Mouse (Mus musculus) erythroblast, embryonic 14.5 days (primary cell): ENCODE results near the gene Zbtb22. TPM values are rescaled to one million over a fixed set of nuclear protein-coding genes. Genes with fewer than 3 reads are reported as not detected.
"Not testable (repeated sequence)": the region's sequence is repeated elsewhere in the genome, so short reads cannot be mapped to it uniquely, and the experiment has no call there.

ENCODE experiments used
- H3K27me3 ChIP-seq: 2 replicates; pipeline ENCODE4 v1.6.1; 2012; ENCODE audit warnings: inconsistent platforms; ENCODE audit not compliant: control insufficient read depth
- H3K36me3 ChIP-seq: 2 replicates; pipeline ENCODE4 v1.6.1; 2012; ENCODE audit warnings: mild to moderate bottlenecking, inconsistent platforms; ENCODE audit not compliant: control insufficient read depth
- H3K4me1 ChIP-seq: 2 replicates; pipeline ENCODE4 v1.6.1; 2012; ENCODE audit warnings: inconsistent platforms; ENCODE audit not compliant: control insufficient read depth
- H3K4me3 ChIP-seq: replicated peaks from 2 replicates; pipeline ENCODE3; 2012; ENCODE audit warnings: moderate library complexity, mild to moderate bottlenecking, inconsistent platforms
- H3K9me3 ChIP-seq: 2 replicates; pipeline ENCODE4 v1.6.1; 2012; ENCODE audit warnings: low read length, inconsistent platforms, mixed read lengths; ENCODE audit not compliant: control insufficient read depth
- GATA1 ChIP-seq: IDR thresholded peaks from 2 replicates; pipeline ENCODE4 v1.6.1; 2012; ENCODE audit warnings: low read length, inconsistent platforms, mixed read lengths
- TAL1 ChIP-seq: IDR thresholded peaks from 3 replicates; pipeline ENCODE4 v1.6.1; 2012; ENCODE audit warnings: low read length, inconsistent platforms, mixed read lengths
- polyA plus RNA-seq: library from polyadenylated mRNA; stranded (reverse); fragments of >175 nt; gene quantifications from 2 replicates; pipeline ENCODE4 v1.2.3, GENCODE M21; 2012

The Zbtb22 gene
- polyA plus RNA-seq, 1 experiment = 5.6 TPM

- TF ChIP-seq TAL1 (no peak), GATA1 (no peak)
- Histone ChIP-seq H3K9me3 (no peaks in the 10 kb centered on the region), H3K4me3 (peak overlapping the region; percentile 96), H3K27me3 (no peaks in the 10 kb centered on the region), H3K36me3 (peaks cover 61% of the 10 kb centered on the region), H3K4me1 (peaks cover 44% of the 10 kb centered on the region)
These were observed 25.7 kb downstream of the Zbtb22 start for GRCm38 (mm10) chr17:33941381-33941780.

- no peak overlapping the region for H3K4me3 ChIP-seq
- H3K4me1 ChIP-seq = peaks cover 38% of the 10 kb centered on the region
- no peak for TF ChIP-seq TAL1
- TF ChIP-seq GATA1 = no peak
- no peaks in the 10 kb centered on the region for H3K9me3 ChIP-seq
- H3K27me3 ChIP-seq = no peaks in the 10 kb centered on the region
- peaks cover 61% of the 10 kb centered on the region for H3K36me3 ChIP-seq
These were observed 27.8 kb downstream of the Zbtb22 start for GRCm38 (mm10) chr17:33943454-33943853.

- Histone ChIP-seq H3K9me3 (no peaks in the 10 kb centered on the region), H3K4me1 (peaks cover 46% of the 10 kb centered on the region), H3K36me3 (peaks cover 88% of the 10 kb centered on the region), H3K4me3 (no peak overlapping the region), H3K27me3 (no peaks in the 10 kb centered on the region)
- no peak for TF ChIP-seq TAL1
- TF ChIP-seq GATA1 = no peak
These were observed 31.9 kb downstream of the Zbtb22 start for GRCm38 (mm10) chr17:33947430-33948089.

GRCm38 (mm10) chr17:33948090-33948904 lies 32.6 kb downstream of the Zbtb22 start:
- Histone ChIP-seq H3K4me3 (no peak overlapping the region), H3K4me1 (peaks cover 52% of the 10 kb centered on the region), H3K36me3 (peaks cover 89% of the 10 kb centered on the region), H3K27me3 (no peaks in the 10 kb centered on the region), H3K9me3 (no peaks in the 10 kb centered on the region)
- TF ChIP-seq GATA1 = no peak
- TF ChIP-seq TAL1 = no peak

GRCm38 (mm10) chr17:33948905-33949537 lies 33.3 kb downstream of the Zbtb22 start:
- no peak overlapping the region for H3K4me3 ChIP-seq
- no peaks in the 10 kb centered on the region for H3K27me3 ChIP-seq
- peaks cover 89% of the 10 kb centered on the region for H3K36me3 ChIP-seq
- TF ChIP-seq TAL1 (no peak), GATA1 (no peak)
- no peaks in the 10 kb centered on the region for H3K9me3 ChIP-seq
- H3K4me1 ChIP-seq = peaks cover 58% of the 10 kb centered on the region

GRCm38 (mm10) chr17:33950131-33950625 lies 34.5 kb downstream of the Zbtb22 start:
- Histone ChIP-seq H3K9me3 (no peaks in the 10 kb centered on the region), H3K36me3 (peaks cover 86% of the 10 kb centered on the region), H3K4me3 (peak overlapping the region; percentile 74), H3K4me1 (peaks cover 66% of the 10 kb centered on the region), H3K27me3 (no peaks in the 10 kb centered on the region)
- TF ChIP-seq GATA1 = no peak
- no peak for TF ChIP-seq TAL1

GRCm38 (mm10) chr17:33951021-33951946 lies 35.6 kb downstream of the Zbtb22 start, which contains the start of gene B3galt4:
Gene B3galt4 (minus strand): TSS chr17:33951488.
- TF ChIP-seq GATA1 (no peak), TAL1 (no peak)
- no peaks in the 10 kb centered on the region for H3K9me3 ChIP-seq
- peaks cover 78% of the 10 kb centered on the region for H3K36me3 ChIP-seq
- H3K4me3 ChIP-seq = peak within 1 kb of the TSS; percentile 74
- peaks cover 67% of the 10 kb centered on the region for H3K4me1 ChIP-seq
- H3K27me3 ChIP-seq = no peaks in the 10 kb centered on the region

GRCm38 (mm10) chr17:33952015-33952414 lies 36.3 kb downstream of the Zbtb22 start:
- H3K4me1 ChIP-seq = peaks cover 73% of the 10 kb centered on the region
- peaks cover 73% of the 10 kb centered on the region for H3K36me3 ChIP-seq
- H3K9me3 ChIP-seq, H3K27me3 ChIP-seq: not testable (repeated sequence)
- H3K4me3 ChIP-seq = peak overlapping the region; percentile 74
